Comparison of ENCODE assay signal across 8 mouse cellular contexts in genomic region chr15:82338593-82339112, GRCm38 (mm10). TPM values are rescaled to one million over a fixed set of nuclear protein-coding genes. Genes with fewer than 3 reads are reported as not detected.
DNase-seq lines count a peak whose midpoint lies in the region; ATAC-seq and TF ChIP-seq lines count a peak whose summit lies in the region.

Gene Naga (minus strand): TSS chr15:82338925.
Gene Pheta2 (plus strand): TSS chr15:82338942.
Gene Smdt1 (plus strand): TSS chr15:82338959.

- peak; percentile 96 for DNase-seq in 3134 (ENCODE audit: extremely low read depth, insufficient read length, low spot score)
- peak; percentile 97 to 98 for DNase-seq in adrenal gland, postnatal 36 days
- peak; percentile 98 to 99 for DNase-seq in heart, adult 18-20 months
- peak; percentile 98 for DNase-seq in kidney, adult 2 months
- peak; percentile 83 to 89 for DNase-seq in spleen, adult 2 months (ENCODE audit: low read depth in 1 of 2, low spot score in 2 of 2)

- H3K4me1 ChIP-seq in embryonic facial prominence, embryonic 13.5 days: peaks cover 44% of the 10 kb centered on the region
- H3K4me1 ChIP-seq in kidney, adult 2 months (ENCODE audit: control insufficient read depth, insufficient read depth, low read length): peaks cover 9% of the 10 kb centered on the region; the same call in 1 of the 2 replicates
- peaks cover 39% of the 10 kb centered on the region for H3K4me1 ChIP-seq in limb, embryonic 12.5 days (replicated peaks)
- H3K4me1 ChIP-seq in midbrain, embryonic 15.5 days: peaks cover 16% of the 10 kb centered on the region
- peaks cover 8% of the 10 kb centered on the region for H3K4me1 ChIP-seq in spleen, adult 2 months (ENCODE audit: control insufficient read depth, insufficient read depth, insufficient read length)

- peak within 1 kb of the TSS; percentile 78 for H3K27ac ChIP-seq in embryonic facial prominence, embryonic 13.5 days
- H3K27ac ChIP-seq in kidney, adult 2 months (ENCODE audit: insufficient read depth, low read depth, low read length): peak within 1 kb of the TSS; percentile 57
- H3K27ac ChIP-seq in limb, embryonic 12.5 days: no peak within 1 kb of the TSS
- H3K27ac ChIP-seq in midbrain, embryonic 15.5 days: peak within 1 kb of the TSS; percentile 39; the same call in 1 of the 2 replicates
- peak within 1 kb of the TSS; percentile 27; the same call in 1 of the 2 replicates for H3K27ac ChIP-seq in spleen, adult 2 months (ENCODE audit: insufficient read depth, low read length)

- H3K27me3 ChIP-seq in embryonic facial prominence, embryonic 13.5 days: no peaks in the 10 kb centered on the region
- H3K27me3 ChIP-seq in kidney, adult 2 months (replicated peaks; ENCODE audit: control insufficient read depth, insufficient read depth, low read length): no peaks in the 10 kb centered on the region
- peaks cover 9% of the 10 kb centered on the region for H3K27me3 ChIP-seq in limb, embryonic 12.5 days
- peaks cover 14% of the 10 kb centered on the region for H3K27me3 ChIP-seq in midbrain, embryonic 15.5 days (replicated peaks)
- no peaks in the 10 kb centered on the region for H3K27me3 ChIP-seq in spleen, adult 2 months (ENCODE audit: control insufficient read depth, insufficient read depth, low read length)

- ATAC-seq in embryonic facial prominence, embryonic 13.5 days (ENCODE audit: insufficient number of reproducible peaks, insufficient read depth, low FRiP score, low TSS enrichment, low read depth): peak; percentile 85
- peak; percentile 80 for ATAC-seq in limb, embryonic 12.5 days (ENCODE audit: insufficient number of reproducible peaks, insufficient read depth, low FRiP score, low TSS enrichment, low read depth)
- peak; percentile 85 for ATAC-seq in midbrain, embryonic 15.5 days (replicated peaks)

- TF ChIP-seq POLR2A in kidney, adult 2 months (IDR thresholded peaks at IDR 0.05; ENCODE audit: low read depth, low read length): no peak
- TF ChIP-seq POLR2A in spleen, adult 2 months (IDR thresholded peaks at IDR 0.05; ENCODE audit: low read depth, low read length): no peak

- peak within 1 kb of the TSS; percentile 61 for H3K4me3 ChIP-seq in embryonic facial prominence, embryonic 13.5 days
- peak within 1 kb of the TSS; percentile 73 for H3K4me3 ChIP-seq in kidney, adult 2 months (ENCODE audit: insufficient read depth, low read depth, low read length)
- peak within 1 kb of the TSS; percentile 55 for H3K4me3 ChIP-seq in limb, embryonic 12.5 days (replicated peaks)
- peak within 1 kb of the TSS; percentile 56 for H3K4me3 ChIP-seq in midbrain, embryonic 15.5 days
- H3K4me3 ChIP-seq in spleen, adult 2 months (ENCODE audit: extremely low read depth, insufficient read depth, insufficient read length): peak within 1 kb of the TSS; percentile 73

- TF ChIP-seq CTCF in kidney, adult 2 months (conservative IDR thresholded peaks at IDR 0.05; ENCODE audit: insufficient read depth, insufficient read length, low read depth, low read length): no peak
- no peak for TF ChIP-seq CTCF in spleen, adult 2 months (IDR thresholded peaks at IDR 0.05; ENCODE audit: extremely low read depth, insufficient read depth, insufficient read length, insufficient replicate concordance)

- H3K36me3 ChIP-seq in embryonic facial prominence, embryonic 13.5 days: peaks cover 37% of the 10 kb centered on the region
- H3K36me3 ChIP-seq in kidney, adult 2 months (ENCODE audit: control insufficient read depth, insufficient read depth, low read length): no peaks in the 10 kb centered on the region
- H3K36me3 ChIP-seq in limb, embryonic 12.5 days: peaks cover 32% of the 10 kb centered on the region
- no peaks in the 10 kb centered on the region for H3K36me3 ChIP-seq in midbrain, embryonic 15.5 days (replicated peaks)
- H3K36me3 ChIP-seq in spleen, adult 2 months (ENCODE audit: control insufficient read depth, insufficient read depth, low read length): peaks cover 13% of the 10 kb centered on the region

- H3K4me2 ChIP-seq in embryonic facial prominence, embryonic 13.5 days: peak within 1 kb of the TSS; percentile 74
- H3K4me2 ChIP-seq in limb, embryonic 12.5 days: peak within 1 kb of the TSS; percentile 63
- H3K4me2 ChIP-seq in midbrain, embryonic 15.5 days: peak within 1 kb of the TSS; percentile 72

- H3K9ac ChIP-seq in embryonic facial prominence, embryonic 13.5 days: peak within 1 kb of the TSS; percentile 78
- H3K9ac ChIP-seq in limb, embryonic 12.5 days (replicated peaks): peak within 1 kb of the TSS; percentile 62
- H3K9ac ChIP-seq in midbrain, embryonic 15.5 days: peak within 1 kb of the TSS; percentile 58

- H3K9me3 ChIP-seq in embryonic facial prominence, embryonic 13.5 days: no peaks in the 10 kb centered on the region
- no peaks in the 10 kb centered on the region for H3K9me3 ChIP-seq in limb, embryonic 12.5 days
- H3K9me3 ChIP-seq in midbrain, embryonic 15.5 days: no peaks in the 10 kb centered on the region

- under 1% methylated on average over 41 of the region's 41 CpGs for WGBS in embryonic facial prominence, embryonic 13.5 days
- under 1% methylated on average over 41 of the region's 41 CpGs for WGBS in kidney, adult 2 months
- under 1% methylated on average over 41 of the region's 41 CpGs for WGBS in limb, embryonic 12.5 days
- under 1% methylated on average over 41 of the region's 41 CpGs for WGBS in midbrain, embryonic 15.5 days
- under 1% methylated on average over 41 of the region's 41 CpGs for WGBS in spleen, adult 2 months

RNA-seq across cellular contexts. Expression of gene Naga, which starts in this region (rescaled TPM):
- 10 to 100 TPM; 59.1 to 68.1 TPM for total RNA-seq in adrenal gland, postnatal 36 days (2021)
- 46.0 and 49.9 TPM in 2 replicates for polyA plus RNA-seq in embryonic facial prominence, embryonic 13.5 days (2015; fragmentation: Nextera tagmentation; extraction: Ambion mirVana)
- 10 to 100 TPM; 25.4 to 32.2 TPM for total RNA-seq in heart, adult 18-20 months (2021)
- 200 and 242 TPM in 2 replicates for polyA plus RNA-seq in kidney, adult 2 months (2012; rRNA removed)
- 33.6 and 34.1 TPM in 2 replicates for polyA plus RNA-seq in limb, embryonic 12.5 days (2016; fragmentation: Nextera tagmentation; extraction: Ambion mirVana)
- 25.4 and 27.2 TPM in 2 replicates for polyA plus RNA-seq in midbrain, embryonic 15.5 days (2015; fragmentation: Nextera tagmentation; extraction: Ambion mirVana)
- 121 and 123 TPM in 2 replicates for polyA plus RNA-seq in spleen, adult 2 months (2012; rRNA removed)

RNA-seq across cellular contexts. Expression of gene Pheta2, which starts in this region (rescaled TPM):
- 1 to 10 TPM in 1 of 2 experiments, under 1 TPM in 1; 0.59 to 1.1 TPM for total RNA-seq in adrenal gland, postnatal 36 days (2021)
- 18.9 and 19.5 TPM in 2 replicates for polyA plus RNA-seq in embryonic facial prominence, embryonic 13.5 days (2015; fragmentation: Nextera tagmentation; extraction: Ambion mirVana)
- under 1 TPM; 0.72 to 0.75 TPM for total RNA-seq in heart, adult 18-20 months (2021)
- polyA plus RNA-seq in kidney, adult 2 months (2012; rRNA removed): 0.45 and 0.52 TPM in 2 replicates
- polyA plus RNA-seq in limb, embryonic 12.5 days (2016; fragmentation: Nextera tagmentation; extraction: Ambion mirVana): 11.0 and 11.3 TPM in 2 replicates
- polyA plus RNA-seq in midbrain, embryonic 15.5 days (2015; fragmentation: Nextera tagmentation; extraction: Ambion mirVana): 1.2 and 1.5 TPM in 2 replicates
- polyA plus RNA-seq in spleen, adult 2 months (2012; rRNA removed): 5.1 and 5.5 TPM in 2 replicates

RNA-seq across cellular contexts. Expression of gene Smdt1, which starts in this region (rescaled TPM):
- 100 to 1,000 TPM; 166 to 186 TPM for total RNA-seq in adrenal gland, postnatal 36 days (2021)
- 255 and 264 TPM in 2 replicates for polyA plus RNA-seq in embryonic facial prominence, embryonic 13.5 days (2015; fragmentation: Nextera tagmentation; extraction: Ambion mirVana)
- total RNA-seq in heart, adult 18-20 months (2021): 100 to 1,000 TPM; 185 to 222 TPM
- 316 and 376 TPM in 2 replicates for polyA plus RNA-seq in kidney, adult 2 months (2012; rRNA removed)
- 204 and 226 TPM in 2 replicates for polyA plus RNA-seq in limb, embryonic 12.5 days (2016; fragmentation: Nextera tagmentation; extraction: Ambion mirVana)
- 322 and 335 TPM in 2 replicates for polyA plus RNA-seq in midbrain, embryonic 15.5 days (2015; fragmentation: Nextera tagmentation; extraction: Ambion mirVana)
- polyA plus RNA-seq in spleen, adult 2 months (2012; rRNA removed): 106 and 148 TPM in 2 replicates
